Comparison of ENCODE assay signal across 21 mouse cellular contexts in genomic region chr10:22631956-22632355, GRCm38 (mm10). TPM values are rescaled to one million over a fixed set of nuclear protein-coding genes. Genes with fewer than 3 reads are reported as not detected.
A peak's percentile ranks its signal among the peaks of the same experiment; 100 is the strongest.
DNase-seq lines count a peak whose midpoint lies in the region; ATAC-seq and TF ChIP-seq lines count a peak whose summit lies in the region.
"Had no signal": no experiment of that assay in that cellular context is flagged by ENCODE, and none has a peak within 500 bp of the region (broad histone marks: within the 10 kb centered on the region; RNA-seq: fewer than 3 reads in every experiment).

No protein-coding gene starts in this region.

- H3K4me2 ChIP-seq in midbrain, postnatal 0 days (ENCODE audit: low read depth, low read length, poor library complexity, severe bottlenecking): no peak overlapping the region
- H3K4me2 ChIP-seq: forebrain, embryonic 12.5 days; hindbrain, embryonic 13.5 days had no signal

- H3K9me3 ChIP-seq in midbrain, postnatal 0 days (ENCODE audit: low read length): no peaks in the 10 kb centered on the region
- H3K9me3 ChIP-seq: forebrain, embryonic 12.5 days; heart, embryonic 10.5 days; hindbrain, embryonic 13.5 days had no signal

- no peaks in the 10 kb centered on the region for H3K27me3 ChIP-seq in midbrain, postnatal 0 days (ENCODE audit: insufficient read depth, low read length)
- H3K27me3 ChIP-seq: forebrain, embryonic 12.5 days; hindbrain, embryonic 13.5 days had no signal

- no peak for ATAC-seq in midbrain, postnatal 0 days (ENCODE audit: low FRiP score)
- ATAC-seq: forebrain, embryonic 16.5 days; intestine, postnatal 0 days had no signal

- intact Hi-C loops in left cerebral cortex, postnatal 10 days (cut with DNase I): no loop called here

- no peak overlapping the region for H3K27ac ChIP-seq in midbrain, postnatal 0 days (ENCODE audit: low read depth, low read length)
- H3K27ac ChIP-seq: forebrain, embryonic 12.5 days; gastrocnemius, adult 2 months; heart, embryonic 10.5 days; hindbrain, embryonic 13.5 days had no signal

- peak; percentile 18 to 51 for DNase-seq in frontal cortex, adult 2 months (ENCODE audit: extremely low spot score in 1 of 2, low spot score in 1 of 2)
- DNase-seq in frontal cortex, postnatal 14 days (ENCODE audit: low spot score in 2 of 2): no peak
- DNase-seq in left cerebral cortex, adult 18-20 months (ENCODE audit: low spot score in 2 of 2): peak; percentile 23 to 41
- no peak for DNase-seq in left cerebral cortex, postnatal 10 days (ENCODE audit: extremely low spot score in 1 of 2, low spot score in 2 of 2)
- peak; percentile 12 to 31 for DNase-seq in right cerebral cortex, adult 2 months (ENCODE audit: low spot score in 2 of 2)
- DNase-seq in right cerebral cortex, postnatal 25 days: no peak
- DNase-seq in fat pad, adult 2 months (ENCODE audit: extremely low read depth, low read depth, low spot score): peak; percentile 23
- DNase-seq in midbrain, postnatal 0 days (ENCODE audit: low spot score): no peak
- DNase-seq: adrenal gland, adult 2 months; adrenal gland, postnatal 25 days; cerebellum, adult 2 months; cerebellum, postnatal 10 days; gastrocnemius, adult 2 months; gastrocnemius, postnatal 25 days; heart, adult 18-20 months; heart, postnatal 10 days had no signal

- no peaks in the 10 kb centered on the region for H3K36me3 ChIP-seq in midbrain, postnatal 0 days (ENCODE audit: insufficient read depth, low read length)
- H3K36me3 ChIP-seq: forebrain, embryonic 12.5 days; heart, embryonic 10.5 days; hindbrain, embryonic 13.5 days had no signal

- no peak for TF ChIP-seq CTCF in midbrain, postnatal 0 days (IDR thresholded peaks at IDR 0.05)

- H3K9ac ChIP-seq in midbrain, postnatal 0 days (replicated peaks; ENCODE audit: low read length, poor library complexity, severe bottlenecking): no peak overlapping the region
- H3K9ac ChIP-seq: forebrain, embryonic 12.5 days; hindbrain, embryonic 13.5 days had no signal

- no peaks in the 10 kb centered on the region for H3K4me1 ChIP-seq in midbrain, postnatal 0 days (ENCODE audit: insufficient read depth, low read length)

- 74% methylated on average over 4 of the region's 4 CpGs for WGBS in midbrain, postnatal 0 days

- H3K4me3 ChIP-seq in midbrain, postnatal 0 days (ENCODE audit: low read depth, low read length): no peak overlapping the region
- H3K4me3 ChIP-seq: forebrain, embryonic 12.5 days; gastrocnemius, adult 2 months; heart, embryonic 10.5 days; hindbrain, embryonic 13.5 days had no signal

RNA-seq across cellular contexts. Expression of gene Slc2a12, which starts 12.9 kb away (rescaled TPM):
- polyA plus RNA-seq in frontal cortex, adult 2 months (2012; rRNA removed): 1.3 and 1.9 TPM in 2 replicates
- 1 to 10 TPM; 3.1 to 4.1 TPM for total RNA-seq in left cerebral cortex, adult 18-20 months (2021)
- total RNA-seq in left cerebral cortex, postnatal 10 days (2021): 1 to 10 TPM; 2.6 to 4.0 TPM
- 7.2 and 7.8 TPM in 2 replicates for total RNA-seq in midbrain, postnatal 0 days (2014; rRNA removed)
- 5.8 and 6.0 TPM in 2 replicates for polyA plus RNA-seq in midbrain, postnatal 0 days (2015; fragmentation: Nextera tagmentation; extraction: Ambion mirVana)

Comparison
In these comparisons a context has a peak if more than half of its experiments do, and no peak if none do; other contexts are left out.
1. DNase-seq: peak in frontal cortex, adult 2 months (2 of 2), left cerebral cortex, adult 18-20 months (2 of 2), right cerebral cortex, adult 2 months (2 of 2) and fat pad, adult 2 months (single experiment); none in frontal cortex, postnatal 14 days (0 of 2), left cerebral cortex, postnatal 10 days (0 of 2), right cerebral cortex, postnatal 25 days (single experiment) and midbrain, postnatal 0 days (single experiment).